Mouse (Mus musculus): ENCODE measurements around the gene Hs6st3.
A peak's percentile ranks its signal among the peaks of the same experiment; 100 is the strongest.
"Not testable (repeated sequence)": the region's sequence is repeated elsewhere in the genome, so short reads cannot be mapped to it uniquely, and the experiment has no call there.

The Hs6st3 gene

GRCm38 (mm10) chr14:119450471-119450870 lies 312.3 kb downstream of the Hs6st3 start:
- no peak for DNase-seq (ENCODE audit: extremely low read depth, low read depth, low spot score)

DNA sequence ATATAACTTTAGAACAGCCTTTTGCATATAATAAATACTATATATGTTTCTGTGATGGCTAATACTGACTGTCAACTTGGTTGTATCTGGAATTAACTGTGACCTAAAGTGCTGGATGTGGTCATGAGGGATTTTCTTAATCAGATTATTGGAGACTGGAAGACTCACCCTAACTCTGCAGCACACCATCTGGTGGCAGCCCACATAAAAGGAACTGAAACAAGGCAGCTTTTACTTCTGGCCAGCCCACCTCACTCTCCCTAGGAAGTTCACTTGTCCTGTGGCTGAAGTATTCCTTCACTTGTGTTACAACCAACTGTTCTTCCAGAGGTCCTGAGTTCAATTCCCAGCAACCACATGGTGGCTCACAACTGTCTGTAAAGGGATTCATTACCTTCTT lies 313.5 kb downstream of the Hs6st3 start:
- DNase-seq (ENCODE audit: extremely low read depth, low read depth, low spot score), result no peak

GRCm38 (mm10) chr14:119452382-119452781 lies 314.2 kb downstream of the Hs6st3 start:
- DNase-seq (ENCODE audit: extremely low read depth, low read depth, low spot score), result no peak

GRCm38 (mm10) chr14:119452797-119453196 lies 314.7 kb downstream of the Hs6st3 start:
- DNase-seq (ENCODE audit: extremely low read depth, low read depth, low spot score), result no peak

- DNase-seq (ENCODE audit: extremely low read depth, low read depth, low spot score), result no peak
Observed at GRCm38 (mm10) chr14:119464308-119464707, 326.2 kb downstream of the Hs6st3 start.

- DNase-seq (ENCODE audit: extremely low read depth, low read depth, low spot score), result no peak
Observed at GRCm38 (mm10) chr14:119464883-119465282, 326.7 kb downstream of the Hs6st3 start.

- DNase-seq (ENCODE audit: extremely low read depth, low read depth, low spot score), result no peak
Observed at GRCm38 (mm10) chr14:119466899-119467588, 328.9 kb downstream of the Hs6st3 start.

DNA sequence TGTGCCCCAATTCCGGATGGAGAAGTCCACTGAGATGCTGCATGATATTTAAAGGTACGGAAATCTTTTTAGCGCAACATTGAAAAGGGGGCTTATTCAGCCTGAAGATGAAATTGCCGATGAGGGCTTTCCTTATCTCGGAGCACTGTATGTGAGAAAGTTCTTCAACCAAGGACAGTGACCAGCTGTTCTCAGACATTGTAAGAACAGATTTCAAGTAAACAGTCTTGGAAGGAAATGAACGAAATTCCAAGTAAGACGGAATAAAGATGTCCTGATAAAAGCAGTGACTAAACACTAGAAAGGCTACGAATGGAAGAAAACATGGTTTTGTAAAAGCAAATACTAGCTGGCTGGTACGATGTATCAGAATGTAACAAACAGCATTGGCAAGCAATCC lies 338.4 kb downstream of the Hs6st3 start:
- no peak for DNase-seq (ENCODE audit: extremely low read depth, low read depth, low spot score)

DNA sequence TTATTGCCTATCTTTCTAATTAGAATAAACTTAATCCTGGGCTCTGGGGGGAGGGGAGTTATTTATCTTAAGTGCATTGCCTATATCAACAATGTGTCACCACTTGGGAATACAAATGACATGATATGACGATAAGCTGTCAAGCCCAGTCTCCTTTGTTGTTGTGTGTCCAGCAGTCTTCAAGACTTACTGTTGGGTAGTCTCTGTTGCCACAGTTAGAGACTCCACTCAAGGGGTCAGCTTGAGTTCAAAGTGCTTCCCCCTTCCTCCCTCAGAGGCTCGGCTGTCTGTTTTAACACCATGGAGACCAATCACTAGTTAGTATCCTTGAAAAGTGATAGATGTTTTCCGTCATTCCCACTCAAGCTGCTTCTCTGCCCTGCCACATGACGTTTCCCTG lies 339.7 kb downstream of the Hs6st3 start:
- no peak for DNase-seq (ENCODE audit: extremely low read depth, low read depth, low spot score)

- no peak for DNase-seq (ENCODE audit: extremely low read depth, low read depth, low spot score)
Observed at GRCm38 (mm10) chr14:119488978-119489703, 351.0 kb downstream of the Hs6st3 start.

GRCm38 (mm10) chr14:119520632-119521031 lies 382.5 kb downstream of the Hs6st3 start:
- no peak for DNase-seq (ENCODE audit: extremely low read depth, low read depth, low spot score)

GRCm38 (mm10) chr14:119521056-119521455 lies 382.9 kb downstream of the Hs6st3 start:
- no peak for DNase-seq (ENCODE audit: extremely low read depth, low read depth, low spot score)

DNA sequence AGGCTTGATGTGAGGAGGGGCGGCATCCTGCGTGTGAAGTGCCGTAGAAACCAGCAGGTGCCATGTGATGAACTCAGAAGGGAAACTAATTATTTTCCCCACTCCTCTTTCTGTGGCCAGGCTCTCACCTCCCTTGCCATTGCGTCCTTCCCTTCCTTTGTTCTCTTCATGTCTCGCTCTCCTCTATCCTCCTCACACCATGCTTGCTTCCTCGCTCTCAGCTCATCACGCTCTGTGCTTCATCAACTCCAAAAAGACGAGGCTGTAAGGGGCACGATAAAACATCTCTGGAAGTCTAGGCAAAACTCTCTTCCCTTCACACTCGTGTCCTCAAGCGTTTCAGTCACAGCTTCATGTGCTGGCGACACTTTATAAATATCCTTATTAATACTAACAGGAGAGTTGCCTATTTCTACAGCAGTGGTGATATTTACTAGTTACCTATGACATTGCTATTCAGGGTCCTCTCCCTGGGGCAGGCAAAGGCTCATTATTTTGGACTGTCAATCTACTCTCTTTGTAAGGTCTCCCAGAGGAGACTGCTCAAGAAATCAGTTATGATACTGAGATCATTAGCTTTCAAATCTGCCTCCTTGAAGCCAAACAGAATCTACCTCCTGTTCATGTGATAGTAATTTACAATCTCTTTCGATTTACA lies 394.9 kb downstream of the Hs6st3 start:
- DNase-seq (ENCODE audit: extremely low read depth, low read depth, low spot score), result no peak

GRCm38 (mm10) chr14:119540505-119540904 lies 402.4 kb downstream of the Hs6st3 start:
- no peak for DNase-seq (ENCODE audit: extremely low read depth, low read depth, low spot score)

DNA sequence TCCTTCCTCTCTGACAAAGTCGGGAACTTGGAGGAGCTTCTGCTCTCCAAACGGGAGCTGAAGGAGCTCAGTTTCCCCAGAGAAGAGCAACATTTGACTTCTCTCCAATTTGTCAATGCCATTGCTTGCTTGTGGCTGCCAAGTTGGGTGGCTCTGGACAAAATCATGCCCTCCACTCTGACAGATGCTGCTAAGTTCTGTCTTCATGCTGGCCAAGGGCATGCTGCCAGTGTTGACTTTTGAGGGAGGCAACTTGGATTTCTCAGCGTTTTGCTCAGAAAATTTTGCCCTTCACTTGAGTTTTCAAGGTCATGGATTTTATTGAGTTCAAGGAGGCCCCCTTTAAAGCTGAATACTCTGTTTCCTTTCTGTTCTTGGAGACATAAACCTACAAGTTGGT lies 406.5 kb downstream of the Hs6st3 start:
- no peak for DNase-seq (ENCODE audit: extremely low read depth, low read depth, low spot score)

GRCm38 (mm10) chr14:119558356-119558755 lies 420.2 kb downstream of the Hs6st3 start:
- no peak for DNase-seq (ENCODE audit: extremely low read depth, low read depth, low spot score)

DNA sequence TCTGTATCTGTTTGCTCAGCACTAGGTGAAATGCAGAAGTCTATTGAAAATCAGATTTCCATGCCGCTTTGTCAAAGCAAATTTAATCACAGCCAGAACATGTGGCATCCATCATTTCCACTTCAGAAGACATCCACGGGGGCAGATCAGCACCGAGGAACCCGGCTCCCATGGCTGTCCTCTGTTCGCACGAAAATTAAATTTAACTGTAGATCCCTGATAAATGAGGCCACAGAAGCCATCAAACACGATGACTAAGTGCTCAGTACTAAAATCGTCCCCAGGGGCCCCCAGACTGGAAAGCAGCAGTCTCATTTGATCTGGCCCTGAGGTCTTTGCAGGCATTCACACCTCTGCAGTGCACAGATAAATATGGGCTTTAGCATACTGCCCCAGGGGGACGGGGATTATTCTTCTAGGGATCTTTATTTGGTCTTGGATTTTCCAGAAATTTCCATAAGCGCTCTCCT lies 443.9 kb downstream of the Hs6st3 start:
- no peak for DNase-seq (ENCODE audit: extremely low read depth, low read depth, low spot score)

- DNase-seq (ENCODE audit: extremely low read depth, low read depth, low spot score), result no peak
Observed at GRCm38 (mm10) chr14:119585069-119585468, 446.9 kb downstream of the Hs6st3 start.

DNA sequence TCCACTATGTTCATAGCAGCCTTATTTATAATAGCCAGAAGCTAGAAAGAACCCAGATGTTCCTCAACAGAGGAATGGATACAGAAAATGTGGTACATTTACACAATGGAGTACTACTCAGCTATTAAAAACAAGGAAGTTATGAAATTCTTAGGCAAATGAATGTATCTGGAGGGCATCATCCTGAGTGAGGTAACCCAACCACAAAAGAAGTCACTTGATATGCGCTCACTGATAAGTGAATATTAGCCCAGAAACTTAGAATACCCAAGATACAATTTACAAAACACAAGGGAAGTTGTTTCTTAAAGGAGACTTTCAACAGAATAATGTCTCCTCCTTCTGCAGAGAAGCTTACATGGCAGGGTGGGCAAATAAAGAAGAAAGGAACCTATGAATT lies 449.2 kb downstream of the Hs6st3 start:
- not testable (repeated sequence) for DNase-seq (ENCODE audit: extremely low read depth, low read depth, low spot score)

DNA sequence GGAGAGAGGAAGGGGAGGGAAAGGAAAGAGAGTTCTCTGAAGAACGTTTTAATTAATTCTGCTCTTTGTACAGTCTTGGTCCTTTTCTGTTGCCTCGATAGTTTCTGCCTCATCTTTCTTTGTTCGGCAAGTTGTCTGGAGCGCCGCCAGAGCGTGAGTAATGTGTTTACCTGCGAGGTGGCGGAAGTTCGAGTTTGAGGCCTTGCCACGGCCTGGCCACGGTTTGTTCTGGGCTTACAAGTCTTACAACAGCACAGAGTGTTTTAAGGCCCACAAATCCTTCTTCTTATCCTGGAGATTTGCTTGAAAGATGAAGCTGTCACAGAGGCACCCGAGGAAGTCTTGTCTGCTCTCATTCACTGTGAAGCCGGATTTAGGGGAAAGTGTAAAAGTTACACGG lies 466.2 kb downstream of the Hs6st3 start:
- peak; percentile 1 for DNase-seq (ENCODE audit: extremely low read depth, low read depth, low spot score)

DNA sequence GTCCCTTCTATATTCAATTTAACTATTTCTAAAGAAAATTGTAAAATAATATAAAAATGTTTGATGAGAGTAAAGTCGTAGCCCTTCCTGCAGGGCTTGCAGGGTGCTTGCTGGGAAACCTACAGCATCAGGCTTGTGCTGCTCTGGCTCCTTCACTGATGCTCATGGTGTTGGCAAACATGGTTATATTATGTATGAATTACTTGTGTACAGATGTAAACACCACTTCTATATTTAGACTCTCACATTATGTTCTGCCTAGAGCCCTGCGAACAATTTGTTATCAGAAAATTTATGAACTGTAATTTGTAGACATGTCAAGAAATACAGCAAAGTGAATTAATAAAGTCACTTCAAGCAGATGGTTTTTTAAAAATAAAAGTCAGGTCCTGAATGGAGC lies 474.7 kb downstream of the Hs6st3 start:
- DNase-seq (ENCODE audit: extremely low read depth, low read depth, low spot score), result no peak

GRCm38 (mm10) chr14:119629127-119629526 lies 491.0 kb downstream of the Hs6st3 start:
- no peak for DNase-seq (ENCODE audit: extremely low read depth, low read depth, low spot score)
